Mouse (Mus musculus) E14TG2a.4 (cell line): ENCODE measurements around the gene Spats2.

Source experiments
- CTCF ChIP-seq: conservative IDR thresholded peaks from 2 replicates; pipeline ENCODE4 v1.5.1; 2014; ENCODE audit warnings: low read length
- NANOG ChIP-seq: IDR thresholded peaks from 2 replicates; pipeline ENCODE4 v1.6.1; 2014; ENCODE audit warnings: borderline replicate concordance, low read length, mixed read lengths
- POU5F1 ChIP-seq: IDR thresholded peaks from 2 replicates; pipeline ENCODE4 v1.6.1; 2014; ENCODE audit warnings: low read length, borderline replicate concordance

DNA sequence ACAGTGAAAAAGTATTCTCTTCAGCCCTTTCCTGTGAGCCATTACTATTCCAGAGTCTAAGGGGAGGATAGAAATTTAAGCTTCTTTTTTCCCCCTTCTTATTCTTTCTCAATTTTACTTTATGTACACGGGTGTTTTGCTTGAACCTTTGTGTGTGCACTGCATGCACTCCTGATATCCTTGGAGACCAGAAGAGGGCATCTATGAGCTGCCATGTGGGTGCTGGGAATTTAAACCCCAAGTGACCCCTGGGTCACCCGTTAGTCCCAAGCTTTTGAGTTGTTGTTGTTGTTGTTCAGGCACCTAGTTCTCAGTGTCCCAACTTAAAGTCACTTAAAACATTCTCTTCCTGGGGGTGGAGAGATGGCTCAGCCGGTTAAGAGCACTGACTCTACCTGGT lies 25.7 kb upstream of the Spats2 start:
- TF ChIP-seq CTCF, result no peak
- TF ChIP-seq POU5F1, result no peak
- no peak for TF ChIP-seq NANOG
